Mouse (Mus musculus): ENCODE data around the gene Rps15a. TPM values are rescaled to one million over a fixed set of nuclear protein-coding genes. Genes with fewer than 3 reads are reported as not detected.

Gene Rps15a
- polyA plus RNA-seq, 1 experiment from 2014 or later = 414 TPM

GRCm38 (mm10) chr7:118129430-118130041 lies 13.5 kb upstream of the Rps15a start, which contains the start of gene Arl6ip1:
Arl6ip1 (minus strand) TSS chr7:118129662.
- H3K27ac ChIP-seq (ENCODE audit: low read length) = peak within 1 kb of the TSS; percentile 90
- under 1% methylated on average over 39 of the region's 39 CpGs for WGBS
- H3K9me3 ChIP-seq (ENCODE audit: control insufficient read depth, low read length) = no peaks in the 10 kb centered on the region
- peaks cover 1% of the 10 kb centered on the region; the same call in 1 of the 2 replicates for H3K36me3 ChIP-seq (ENCODE audit: control insufficient read depth, insufficient read depth)
- ATAC-seq = peak; percentile 98
- no peaks in the 10 kb centered on the region for H3K27me3 ChIP-seq (replicated peaks; ENCODE audit: control insufficient read depth, insufficient read depth, low read length)
- H3K4me1 ChIP-seq (replicated peaks; ENCODE audit: control insufficient read depth, insufficient read depth, low read length) = peaks cover 22% of the 10 kb centered on the region
- peak within 1 kb of the TSS; percentile 68 for H3K4me2 ChIP-seq (ENCODE audit: low read length)
- H3K4me3 ChIP-seq (replicated peaks; ENCODE audit: low read length) = peak within 1 kb of the TSS; percentile 95
- H3K9ac ChIP-seq (replicated peaks; ENCODE audit: low read depth, low read length) = peak within 1 kb of the TSS; percentile 89

GRCm38 (mm10) chr7:118128925-118129429 lies 13.0 kb upstream of the Rps15a start:
- Histone ChIP-seq H3K4me1 (replicated peaks; ENCODE audit: control insufficient read depth, insufficient read depth, low read length) (peaks cover 22% of the 10 kb centered on the region), H3K9ac (replicated peaks; ENCODE audit: low read depth, low read length) (peak overlapping the region; percentile 89), H3K4me3 (replicated peaks; ENCODE audit: low read length) (peak overlapping the region; percentile 95), H3K27me3 (replicated peaks; ENCODE audit: control insufficient read depth, insufficient read depth, low read length) (no peaks in the 10 kb centered on the region), H3K27ac (ENCODE audit: low read length) (peak overlapping the region; percentile 90), H3K9me3 (ENCODE audit: control insufficient read depth, low read length) (no peaks in the 10 kb centered on the region), H3K4me2 (ENCODE audit: low read length) (peak overlapping the region; percentile 68), H3K36me3 (ENCODE audit: control insufficient read depth, insufficient read depth) (no peaks in the 10 kb centered on the region; the same call in 1 of the 2 replicates)
- peak; percentile 70 for ATAC-seq
- under 1% methylated on average over 21 of the region's 21 CpGs for WGBS

GRCm38 (mm10) chr7:118126219-118126875 lies 10.4 kb upstream of the Rps15a start:
- Histone ChIP-seq H3K27ac (ENCODE audit: low read length) (no peak overlapping the region), H3K4me3 (replicated peaks; ENCODE audit: low read length) (no peak overlapping the region), H3K9ac (replicated peaks; ENCODE audit: low read depth, low read length) (no peak overlapping the region), H3K9me3 (ENCODE audit: control insufficient read depth, low read length) (no peaks in the 10 kb centered on the region), H3K36me3 (ENCODE audit: control insufficient read depth, insufficient read depth) (peaks cover 6% of the 10 kb centered on the region), H3K4me1 (replicated peaks; ENCODE audit: control insufficient read depth, insufficient read depth, low read length) (peaks cover 22% of the 10 kb centered on the region), H3K4me2 (ENCODE audit: low read length) (peak overlapping the region; percentile 25), H3K27me3 (replicated peaks; ENCODE audit: control insufficient read depth, insufficient read depth, low read length) (no peaks in the 10 kb centered on the region)
- ATAC-seq = no peak
- WGBS = 63% methylated on average over 11 of the region's 11 CpGs

- H3K4me1 ChIP-seq (replicated peaks; ENCODE audit: control insufficient read depth, insufficient read depth, low read length) = peaks cover 22% of the 10 kb centered on the region
- H3K9ac ChIP-seq (replicated peaks; ENCODE audit: low read depth, low read length) = no peak overlapping the region
- ATAC-seq = no peak
- no peak overlapping the region for H3K4me2 ChIP-seq (ENCODE audit: low read length)
- no peaks in the 10 kb centered on the region for H3K9me3 ChIP-seq (ENCODE audit: control insufficient read depth, low read length)
- H3K36me3 ChIP-seq (ENCODE audit: control insufficient read depth, insufficient read depth) = peaks cover 8% of the 10 kb centered on the region
- no peak overlapping the region for H3K27ac ChIP-seq (ENCODE audit: low read length)
- H3K27me3 ChIP-seq (replicated peaks; ENCODE audit: control insufficient read depth, insufficient read depth, low read length) = no peaks in the 10 kb centered on the region
- no peak overlapping the region for H3K4me3 ChIP-seq (replicated peaks; ENCODE audit: low read length)
Observed at GRCm38 (mm10) chr7:118125736-118126135, 9.7 kb upstream of the Rps15a start.

GRCm38 (mm10) chr7:118123512-118124411 lies 7.8 kb upstream of the Rps15a start:
- peaks cover 19% of the 10 kb centered on the region for H3K36me3 ChIP-seq (ENCODE audit: control insufficient read depth, insufficient read depth)

GRCm38 (mm10) chr7:118122235-118122634 lies 6.2 kb upstream of the Rps15a start:
- peaks cover 24% of the 10 kb centered on the region for H3K36me3 ChIP-seq (ENCODE audit: control insufficient read depth, insufficient read depth)
- no peaks in the 10 kb centered on the region for H3K9me3 ChIP-seq (ENCODE audit: control insufficient read depth, low read length)
- no peak overlapping the region for H3K4me2 ChIP-seq (ENCODE audit: low read length)
- no peak overlapping the region for H3K9ac ChIP-seq (replicated peaks; ENCODE audit: low read depth, low read length)
- H3K27ac ChIP-seq (ENCODE audit: low read length) = no peak overlapping the region
- whole genome bisulfite sequencing = 96% methylated on average over 7 of the region's 7 CpGs
- peaks cover 12% of the 10 kb centered on the region for H3K4me1 ChIP-seq (replicated peaks; ENCODE audit: control insufficient read depth, insufficient read depth, low read length)
- ATAC-seq = no peak
- no peaks in the 10 kb centered on the region for H3K27me3 ChIP-seq (replicated peaks; ENCODE audit: control insufficient read depth, insufficient read depth, low read length)
- H3K4me3 ChIP-seq (replicated peaks; ENCODE audit: low read length) = no peak overlapping the region

More at GRCm38 (mm10) chr7:118123512-118124411, 7.8 kb upstream of the Rps15a start:
- Histone ChIP-seq H3K9me3 (ENCODE audit: control insufficient read depth, low read length) (no peaks in the 10 kb centered on the region), H3K9ac (replicated peaks; ENCODE audit: low read depth, low read length) (no peak overlapping the region), H3K4me3 (replicated peaks; ENCODE audit: low read length) (no peak overlapping the region), H3K27me3 (replicated peaks; ENCODE audit: control insufficient read depth, insufficient read depth, low read length) (no peaks in the 10 kb centered on the region), H3K27ac (ENCODE audit: low read length) (no peak overlapping the region), H3K4me2 (ENCODE audit: low read length) (no peak overlapping the region), H3K4me1 (replicated peaks; ENCODE audit: control insufficient read depth, insufficient read depth, low read length) (peaks cover 22% of the 10 kb centered on the region)
- no peak for ATAC-seq
- 83% methylated on average over 4 of the region's 4 CpGs for WGBS

- peaks cover 24% of the 10 kb centered on the region for H3K36me3 ChIP-seq (ENCODE audit: control insufficient read depth, insufficient read depth)
- no peak overlapping the region for H3K27ac ChIP-seq (ENCODE audit: low read length)
- H3K27me3 ChIP-seq (replicated peaks; ENCODE audit: control insufficient read depth, insufficient read depth, low read length) = no peaks in the 10 kb centered on the region
- no peak overlapping the region for H3K4me3 ChIP-seq (replicated peaks; ENCODE audit: low read length)
- no peak for ATAC-seq
- H3K4me2 ChIP-seq (ENCODE audit: low read length) = no peak overlapping the region
- WGBS = 71% methylated on average over 1 of the region's 1 CpGs
- no peaks in the 10 kb centered on the region for H3K9me3 ChIP-seq (ENCODE audit: control insufficient read depth, low read length)
- H3K9ac ChIP-seq (replicated peaks; ENCODE audit: low read depth, low read length) = no peak overlapping the region
- 0 out of 2 replicates have a peak, but pooled peaks cover 3% of the 10 kb centered on the region for H3K4me1 ChIP-seq (replicated peaks; ENCODE audit: control insufficient read depth, insufficient read depth, low read length)
Observed at GRCm38 (mm10) chr7:118120654-118121053, 4.7 kb upstream of the Rps15a start.

- 87% methylated on average over 5 of the region's 5 CpGs for WGBS
Observed at GRCm38 (mm10) chr7:118119946-118120345, 4.0 kb upstream of the Rps15a start.

GRCm38 (mm10) chr7:118119142-118119541 lies 3.2 kb upstream of the Rps15a start:
- H3K9me3 ChIP-seq (ENCODE audit: control insufficient read depth, low read length) = no peaks in the 10 kb centered on the region
- no peak overlapping the region for H3K27ac ChIP-seq (ENCODE audit: low read length)
- no peak overlapping the region for H3K4me3 ChIP-seq (replicated peaks; ENCODE audit: low read length)
- 46% methylated on average over 2 of the region's 2 CpGs for WGBS
- no peak overlapping the region for H3K9ac ChIP-seq (replicated peaks; ENCODE audit: low read depth, low read length)
- peaks cover 14% of the 10 kb centered on the region for H3K4me1 ChIP-seq (replicated peaks; ENCODE audit: control insufficient read depth, insufficient read depth, low read length)
- peaks cover 27% of the 10 kb centered on the region for H3K36me3 ChIP-seq (ENCODE audit: control insufficient read depth, insufficient read depth)
- no peak for ATAC-seq
- no peaks in the 10 kb centered on the region for H3K27me3 ChIP-seq (replicated peaks; ENCODE audit: control insufficient read depth, insufficient read depth, low read length)
- H3K4me2 ChIP-seq (ENCODE audit: low read length) = no peak overlapping the region

More at GRCm38 (mm10) chr7:118119946-118120345, 4.0 kb upstream of the Rps15a start:
- Histone ChIP-seq H3K36me3 (ENCODE audit: control insufficient read depth, insufficient read depth) (peaks cover 24% of the 10 kb centered on the region), H3K9ac (replicated peaks; ENCODE audit: low read depth, low read length) (no peak overlapping the region), H3K4me2 (ENCODE audit: low read length) (no peak overlapping the region), H3K27ac (ENCODE audit: low read length) (no peak overlapping the region), H3K9me3 (ENCODE audit: control insufficient read depth, low read length) (no peaks in the 10 kb centered on the region), H3K4me3 (replicated peaks; ENCODE audit: low read length) (no peak overlapping the region), H3K4me1 (replicated peaks; ENCODE audit: control insufficient read depth, insufficient read depth, low read length) (peaks cover 6% of the 10 kb centered on the region), H3K27me3 (replicated peaks; ENCODE audit: control insufficient read depth, insufficient read depth, low read length) (no peaks in the 10 kb centered on the region)
- no peak for ATAC-seq
